Mouse (Mus musculus) C2C12 (cell line): ENCODE results near the gene Mylk2.
A peak's percentile ranks its signal among the peaks of the same experiment; 100 is the strongest.

Source experiments
- CEBPB ChIP-seq: IDR thresholded peaks from one replicate; pipeline ENCODE4 v1.6.1; 2011; ENCODE audit warnings: low read depth, mild to moderate bottlenecking, control low read depth, moderate library complexity
- CTCF ChIP-seq: IDR thresholded peaks from one replicate; pipeline ENCODE4 v1.5.1; 2011; ENCODE audit not compliant: control insufficient read depth, insufficient read depth, insufficient read length
- FOSL1 ChIP-seq: IDR thresholded peaks from one replicate; pipeline ENCODE4 v1.8.0; 2011; ENCODE audit warnings: mild to moderate bottlenecking, low read length; ENCODE audit not compliant: poor library complexity, insufficient read depth, severe bottlenecking
- MAX ChIP-seq: IDR thresholded peaks from one replicate; pipeline ENCODE4 v1.6.1; 2011; ENCODE audit warnings: mild to moderate bottlenecking, control low read depth
- MYOD1 ChIP-seq: IDR thresholded peaks from one replicate; pipeline ENCODE4 v1.6.1; 2011; ENCODE audit warnings: low read depth; ENCODE audit not compliant: control insufficient read depth, insufficient read length
- MYOG ChIP-seq: IDR thresholded peaks from one replicate; pipeline ENCODE4 v1.6.1; 2011; ENCODE audit not compliant: control insufficient read depth, insufficient read length; ENCODE audit errors: extremely low read depth
- USF1 ChIP-seq: IDR thresholded peaks from one replicate; pipeline ENCODE4 v1.6.1; 2011; ENCODE audit warnings: low read depth, mild to moderate bottlenecking, control low read depth, moderate library complexity

- TF ChIP-seq CTCF (no peak), MYOD1 (no peak), MYOG (no peak), MAX (peak; percentile 68), USF1 (no peak), CEBPB (no peak), FOSL1 (no peak)
Measured at GRCm38 (mm10) chr2:152925189-152925872, 14.2 kb downstream of the Mylk2 start.
